Mouse (Mus musculus) forebrain, embryonic 14.5 days (tissue): ENCODE data around the gene Lyar. TPM values are rescaled to one million over a fixed set of nuclear protein-coding genes. Genes with fewer than 3 reads are reported as not detected.

ENCODE experiments used
- ATAC-seq: fragments of 200-750 bp; cut with Nextera tagmentation; 2 replicates; pipeline ENCODE4 v1.8.0; 2017; ENCODE audit warnings: mild to moderate bottlenecking, moderate library complexity
- DNase-seq: peaks from one replicate; pipeline ENCODE4 v3.0.0-alpha.2; 2015; ENCODE audit warnings: low spot score
- H3K27ac ChIP-seq: fragments of 300-500 bp; sonication (generic); 2 replicates; pipeline ENCODE4 v1.5.1; 2014; ENCODE audit warnings: low read depth, mild to moderate bottlenecking, control low read depth, low read length, moderate library complexity
- H3K27me3 ChIP-seq: fragments of 300-500 bp; sonication (generic); replicated peaks from 2 replicates; pipeline ENCODE4 v1.6.1; 2014; ENCODE audit warnings: low read length, control low read depth, mixed read lengths; ENCODE audit not compliant: control insufficient read depth, insufficient read depth
- H3K36me3 ChIP-seq: fragments of 300-500 bp; sonication (generic); 2 replicates; pipeline ENCODE4 v1.6.1; 2014; ENCODE audit warnings: low read length, control low read depth; ENCODE audit not compliant: control insufficient read depth, insufficient read depth
- H3K4me1 ChIP-seq: fragments of 300-500 bp; sonication (generic); 2 replicates; pipeline ENCODE4 v1.6.1; 2014; ENCODE audit warnings: antibody characterized with exemption, low read length, control low read depth; ENCODE audit not compliant: control insufficient read depth, insufficient read depth
- H3K4me2 ChIP-seq: fragments of 300-500 bp; sonication (generic); 2 replicates; pipeline ENCODE4 v1.6.1; 2014; ENCODE audit warnings: mild to moderate bottlenecking, control low read depth, low read length
- H3K4me3 ChIP-seq: fragments of 300-500 bp; sonication (generic); 2 replicates; pipeline ENCODE4 v1.5.1; 2014; ENCODE audit warnings: low read depth, low read length, control low read depth
- H3K9ac ChIP-seq: fragments of 300-500 bp; sonication (generic); 2 replicates; pipeline ENCODE4 v1.6.1; 2014; ENCODE audit warnings: mild to moderate bottlenecking, low read length, control low read depth, moderate library complexity
- H3K9me3 ChIP-seq: fragments of 300-500 bp; sonication (generic); replicated peaks from 2 replicates; pipeline ENCODE4 v1.6.1; 2016; ENCODE audit warnings: low read length, control low read depth, mixed read lengths; ENCODE audit not compliant: control insufficient read depth
- WGBS: fragments of 180-500 bp; shearing (Covaris S2); extraction: QIAGEN DNeasy Blood & Tissue Kit; methylation state at CpG from one replicate; pipeline ENCODE4 v1.1.7; 2014; 5-methylcytosine and 5-hydroxymethylcytosine counted together
- polyA plus RNA-seq: library from polyadenylated mRNA; unstranded; fragments of >200 nt; fragmentation: Nextera tagmentation; extraction: Ambion mirVana; gene quantifications from 2 replicates; pipeline ENCODE4 v1.2.1, GENCODE M21; 2014

The Lyar gene
- polyA plus RNA-seq, 1 experiment from 2014 or later, result 48.3 TPM

DNA sequence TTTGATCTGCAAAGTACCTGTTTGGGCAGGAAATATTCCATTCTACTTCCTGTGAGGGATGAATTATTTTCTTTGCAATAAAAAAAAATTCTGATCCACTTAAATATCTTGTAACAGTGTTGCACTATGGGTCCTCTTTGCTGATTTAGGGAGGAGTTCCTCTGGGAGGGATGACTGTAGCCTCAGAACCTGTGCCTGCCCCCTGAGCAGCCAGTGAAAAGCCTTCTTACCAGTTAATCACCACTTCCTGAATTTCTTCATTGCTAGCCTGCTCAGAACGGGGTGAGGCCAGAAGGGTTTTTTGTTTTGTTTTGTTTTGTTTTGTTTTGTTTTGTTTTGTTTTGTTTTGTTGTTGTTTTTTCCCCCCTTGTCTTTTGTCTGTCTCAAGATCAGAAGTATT lies 59.8 kb downstream of the Lyar start:
- Histone ChIP-seq H3K27ac (no peak overlapping the region), H3K9me3 (no peaks in the 10 kb centered on the region), H3K4me3 (no peak overlapping the region), H3K36me3 (no peaks in the 10 kb centered on the region), H3K27me3 (peaks cover 44% of the 10 kb centered on the region), H3K4me1 (peaks cover 3% of the 10 kb centered on the region; the same call in 1 of the 2 replicates), H3K9ac (no peak overlapping the region), H3K4me2 (no peak overlapping the region)
- 28% methylated on average over 1 of the region's 1 CpGs for WGBS
- ATAC-seq (no peak), DNase-seq (no peak)

Other genes starting within 250 kb of the Lyar start
- 39.6 and 45.0 TPM in 2 replicates for gene Stx18, start 181.7 kb upstream of the Lyar start, polyA plus RNA-seq
- 351 and 354 TPM in 2 replicates for gene Nsg1, start 60.6 kb upstream of the Lyar start, polyA plus RNA-seq
- 15.9 and 19.6 TPM in 2 replicates for gene Zbtb49, start within 50 bp of the Lyar start, polyA plus RNA-seq
- gene Tmem128, start 39.7 kb downstream of the Lyar start, polyA plus RNA-seq, result 108 and 109 TPM in 2 replicates
- gene Otop1, start 55.5 kb downstream of the Lyar start, polyA plus RNA-seq, result not detected in 2 replicates
- gene Drd5, start 98.9 kb downstream of the Lyar start, polyA plus RNA-seq, result 0.14 and 0.17 TPM in 2 replicates